Mouse (Mus musculus): ENCODE data around the gene Phf21a. TPM values are rescaled to one million over a fixed set of nuclear protein-coding genes. Genes with fewer than 3 reads are reported as not detected.

The Phf21a gene
- polyA plus RNA-seq, 1 experiment from 2014 or later = 30.6 TPM

- Histone ChIP-seq H3K4me2 (ENCODE audit: low read length) (no peak overlapping the region), H3K9me3 (ENCODE audit: control insufficient read depth, low read length) (no peaks in the 10 kb centered on the region), H3K4me3 (ENCODE audit: low read length) (no peak overlapping the region), H3K36me3 (ENCODE audit: control insufficient read depth, insufficient read depth, low read length) (peaks cover 51% of the 10 kb centered on the region), H3K9ac (ENCODE audit: low read depth, low read length) (no peak overlapping the region), H3K4me1 (ENCODE audit: control insufficient read depth, insufficient read depth, low read depth, low read length) (peaks cover 25% of the 10 kb centered on the region), H3K27me3 (replicated peaks; ENCODE audit: control insufficient read depth, insufficient read depth, low read length) (no peaks in the 10 kb centered on the region), H3K27ac (ENCODE audit: low read depth, low read length) (no peak overlapping the region)
- WGBS = 78% methylated on average over 22 of the region's 22 CpGs
- no peak for ATAC-seq
These were observed 292.5 kb downstream of the Phf21a start for GRCm38 (mm10) chr2:92385113-92386051.

GRCm38 (mm10) chr2:92386821-92387570, 294.1 kb downstream of the Phf21a start:
- no peaks in the 10 kb centered on the region for H3K27me3 ChIP-seq (replicated peaks; ENCODE audit: control insufficient read depth, insufficient read depth, low read length)
- no peak overlapping the region for H3K4me3 ChIP-seq (ENCODE audit: low read length)
- H3K27ac ChIP-seq (ENCODE audit: low read depth, low read length) = no peak overlapping the region
- H3K9ac ChIP-seq (ENCODE audit: low read depth, low read length) = 0 out of 2 replicates have a peak overlapping the region, but pooled peaks have one; percentile 4
- H3K9me3 ChIP-seq (ENCODE audit: control insufficient read depth, low read length) = no peaks in the 10 kb centered on the region
- H3K4me2 ChIP-seq (ENCODE audit: low read length) = no peak overlapping the region
- ATAC-seq = no peak
- peaks cover 41% of the 10 kb centered on the region for H3K36me3 ChIP-seq (ENCODE audit: control insufficient read depth, insufficient read depth, low read length)
- peaks cover 39% of the 10 kb centered on the region for H3K4me1 ChIP-seq (ENCODE audit: control insufficient read depth, insufficient read depth, low read depth, low read length)
- 90% methylated on average over 30 of the region's 30 CpGs for WGBS

DNA sequence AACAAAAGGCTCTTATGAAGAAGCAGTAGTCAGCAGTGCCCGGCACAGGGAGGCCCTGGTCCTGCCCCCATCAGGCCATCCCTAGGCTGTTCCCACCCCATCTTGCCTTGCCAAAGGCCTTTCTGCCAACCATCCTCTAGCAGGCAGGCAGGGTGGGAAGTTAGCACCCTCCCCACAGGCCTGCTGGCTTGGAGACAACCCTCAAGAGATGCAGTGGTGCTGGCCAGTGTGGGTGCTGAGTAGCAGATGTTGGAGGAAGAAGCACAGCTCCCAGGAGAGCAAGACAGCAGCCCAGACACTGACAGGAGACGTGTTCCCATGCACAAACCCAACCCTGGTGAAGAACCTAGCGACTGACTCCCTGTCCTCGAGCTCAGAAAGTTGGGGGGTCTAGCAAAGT, 294.7 kb downstream of the Phf21a start:
- no peaks in the 10 kb centered on the region for H3K27me3 ChIP-seq (replicated peaks; ENCODE audit: control insufficient read depth, insufficient read depth, low read length)
- peaks cover 45% of the 10 kb centered on the region for H3K4me1 ChIP-seq (ENCODE audit: control insufficient read depth, insufficient read depth, low read depth, low read length)
- H3K9me3 ChIP-seq (ENCODE audit: control insufficient read depth, low read length) = no peaks in the 10 kb centered on the region
- peak overlapping the region; percentile 81 for H3K4me3 ChIP-seq (ENCODE audit: low read length)
- H3K36me3 ChIP-seq (ENCODE audit: control insufficient read depth, insufficient read depth, low read length) = peaks cover 35% of the 10 kb centered on the region
- peak overlapping the region; percentile 4; the same call in 1 of the 2 replicates for H3K9ac ChIP-seq (ENCODE audit: low read depth, low read length)
- H3K4me2 ChIP-seq (ENCODE audit: low read length) = peak overlapping the region; percentile 88
- ATAC-seq = no peak
- WGBS = 57% methylated on average over 4 of the region's 4 CpGs
- no peak overlapping the region for H3K27ac ChIP-seq (ENCODE audit: low read depth, low read length)

DNA sequence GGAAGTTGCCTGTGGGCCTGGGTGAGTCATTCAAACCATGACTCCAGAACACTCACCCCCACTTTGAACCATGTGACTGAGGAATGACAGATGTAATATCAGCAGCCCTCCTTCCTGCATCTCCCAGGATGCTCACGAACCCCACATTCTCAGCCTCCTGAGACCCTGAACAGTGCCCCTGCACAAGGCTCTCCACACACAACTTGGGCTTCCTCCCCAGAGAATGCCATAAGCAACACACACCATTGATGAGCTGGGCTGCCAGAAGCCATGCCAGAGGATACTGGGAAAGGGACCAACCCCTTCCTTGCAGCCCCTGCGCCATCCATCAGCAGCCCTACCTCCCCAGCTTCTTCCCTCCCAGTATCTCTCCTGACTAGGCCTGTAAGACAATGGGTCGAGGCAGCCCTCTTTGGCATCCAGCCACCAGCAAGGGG, 295.2 kb downstream of the Phf21a start:
- Histone ChIP-seq H3K4me1 (ENCODE audit: control insufficient read depth, insufficient read depth, low read depth, low read length) (peaks cover 50% of the 10 kb centered on the region), H3K4me3 (ENCODE audit: low read length) (peak overlapping the region; percentile 81), H3K36me3 (ENCODE audit: control insufficient read depth, insufficient read depth, low read length) (peaks cover 35% of the 10 kb centered on the region), H3K27ac (ENCODE audit: low read depth, low read length) (peak overlapping the region; percentile 90), H3K9ac (ENCODE audit: low read depth, low read length) (peak overlapping the region; percentile 88), H3K4me2 (ENCODE audit: low read length) (peak overlapping the region; percentile 88), H3K27me3 (replicated peaks; ENCODE audit: control insufficient read depth, insufficient read depth, low read length) (no peaks in the 10 kb centered on the region), H3K9me3 (ENCODE audit: control insufficient read depth, low read length) (no peaks in the 10 kb centered on the region)
- ATAC-seq = no peak
- 17% methylated on average over 3 of the region's 3 CpGs for WGBS

DNA sequence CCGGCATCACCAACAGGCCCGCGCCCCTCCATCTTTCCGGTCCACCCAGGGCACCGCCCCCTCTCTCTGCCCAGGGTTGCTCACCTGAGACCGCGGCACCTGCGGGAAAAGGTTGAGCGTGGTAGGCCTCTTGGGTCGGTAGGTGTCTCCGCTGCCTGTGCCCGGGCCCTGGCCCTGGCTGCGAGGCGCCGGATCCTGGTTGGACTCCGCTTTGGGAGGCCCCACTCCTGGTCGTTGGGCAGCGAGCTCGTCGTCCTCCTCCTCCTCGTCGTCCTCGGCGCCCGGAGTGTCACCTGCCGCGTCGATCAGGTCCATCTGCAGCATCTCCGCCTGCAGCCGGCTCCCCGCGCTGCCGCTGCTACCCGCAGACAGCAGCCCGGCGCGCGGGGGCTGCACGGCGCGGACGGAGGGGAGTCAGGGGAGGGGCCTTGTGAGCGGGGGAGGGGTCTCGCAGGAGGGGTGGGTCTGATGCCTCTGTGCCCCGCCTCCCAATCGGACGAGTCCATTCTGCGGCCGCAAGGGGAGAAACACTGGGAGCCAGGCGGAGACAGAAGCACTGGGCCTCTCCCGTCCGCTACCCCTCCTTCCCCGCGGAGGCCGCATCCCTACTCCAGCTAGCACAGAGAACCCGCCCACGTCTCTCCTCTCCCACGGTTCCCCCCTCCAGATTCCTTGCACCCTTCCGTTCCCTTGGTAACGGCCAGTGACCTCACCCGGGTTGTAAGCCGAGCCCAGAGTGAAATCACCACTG, 296.1 kb downstream of the Phf21a start:
- WGBS = under 1% methylated on average over 49 of the region's 62 CpGs
- Histone ChIP-seq H3K36me3 (ENCODE audit: control insufficient read depth, insufficient read depth, low read length) (peaks cover 30% of the 10 kb centered on the region), H3K27me3 (replicated peaks; ENCODE audit: control insufficient read depth, insufficient read depth, low read length) (no peaks in the 10 kb centered on the region), H3K4me2 (ENCODE audit: low read length) (peak overlapping the region; percentile 88), H3K4me1 (ENCODE audit: control insufficient read depth, insufficient read depth, low read depth, low read length) (peaks cover 54% of the 10 kb centered on the region), H3K9ac (ENCODE audit: low read depth, low read length) (peak overlapping the region; percentile 88), H3K27ac (ENCODE audit: low read depth, low read length) (peak overlapping the region; percentile 90), H3K9me3 (ENCODE audit: control insufficient read depth, low read length) (no peaks in the 10 kb centered on the region), H3K4me3 (ENCODE audit: low read length) (peak overlapping the region; percentile 81)
- ATAC-seq = peak; percentile 89

- H3K27me3 ChIP-seq (replicated peaks; ENCODE audit: control insufficient read depth, insufficient read depth, low read length) = no peaks in the 10 kb centered on the region
- WGBS = 3% methylated on average over 10 of the region's 10 CpGs
- no peaks in the 10 kb centered on the region for H3K9me3 ChIP-seq (ENCODE audit: control insufficient read depth, low read length)
- peak overlapping the region; percentile 88 for H3K4me2 ChIP-seq (ENCODE audit: low read length)
- peak overlapping the region; percentile 90 for H3K27ac ChIP-seq (ENCODE audit: low read depth, low read length)
- ATAC-seq = no peak
- peaks cover 54% of the 10 kb centered on the region for H3K4me1 ChIP-seq (ENCODE audit: control insufficient read depth, insufficient read depth, low read depth, low read length)
- H3K9ac ChIP-seq (ENCODE audit: low read depth, low read length) = peak overlapping the region; percentile 88; the same call in 1 of the 2 replicates
- peaks cover 26% of the 10 kb centered on the region for H3K36me3 ChIP-seq (ENCODE audit: control insufficient read depth, insufficient read depth, low read length)
- H3K4me3 ChIP-seq (ENCODE audit: low read length) = peak overlapping the region; percentile 81
These were observed 296.7 kb downstream of the Phf21a start for GRCm38 (mm10) chr2:92389645-92390044.

- WGBS = 64% methylated on average over 6 of the region's 6 CpGs
- no peak overlapping the region for H3K9ac ChIP-seq (ENCODE audit: low read depth, low read length)
- no peak overlapping the region for H3K4me3 ChIP-seq (ENCODE audit: low read length)
- no peaks in the 10 kb centered on the region for H3K9me3 ChIP-seq (ENCODE audit: control insufficient read depth, low read length)
- no peak for ATAC-seq
- H3K27me3 ChIP-seq (replicated peaks; ENCODE audit: control insufficient read depth, insufficient read depth, low read length) = no peaks in the 10 kb centered on the region
- H3K4me1 ChIP-seq (ENCODE audit: control insufficient read depth, insufficient read depth, low read depth, low read length) = peaks cover 54% of the 10 kb centered on the region
- H3K36me3 ChIP-seq (ENCODE audit: control insufficient read depth, insufficient read depth, low read length) = peaks cover 22% of the 10 kb centered on the region
- H3K4me2 ChIP-seq (ENCODE audit: low read length) = no peak overlapping the region
- peak overlapping the region; percentile 31 for H3K27ac ChIP-seq (ENCODE audit: low read depth, low read length)
These were observed 297.5 kb downstream of the Phf21a start for GRCm38 (mm10) chr2:92390206-92390930.

DNA sequence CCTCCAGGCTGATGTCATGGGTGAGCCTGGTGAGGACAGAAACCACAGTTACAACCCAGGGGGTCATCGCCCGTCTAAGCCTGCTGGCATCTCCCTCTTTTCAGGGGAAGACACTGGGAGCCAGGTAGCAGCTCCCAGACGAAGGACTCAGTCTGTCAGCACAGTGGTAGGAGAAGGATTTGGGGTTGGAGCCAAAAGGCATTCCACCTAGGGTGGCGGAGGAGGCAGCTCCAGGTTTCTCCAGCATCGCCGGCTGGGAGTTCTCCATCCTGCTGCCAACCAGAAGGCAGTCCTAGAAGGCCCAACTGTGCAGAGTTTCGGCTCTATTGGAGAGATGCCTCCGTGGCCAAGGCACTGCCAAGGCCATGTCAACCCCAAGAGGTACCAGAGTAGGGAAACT, 298.2 kb downstream of the Phf21a start:
- WGBS = 80% methylated on average over 8 of the region's 8 CpGs
- ATAC-seq = no peak
- Histone ChIP-seq H3K4me3 (ENCODE audit: low read length) (no peak overlapping the region), H3K4me1 (ENCODE audit: control insufficient read depth, insufficient read depth, low read depth, low read length) (peaks cover 54% of the 10 kb centered on the region), H3K36me3 (ENCODE audit: control insufficient read depth, insufficient read depth, low read length) (peaks cover 14% of the 10 kb centered on the region), H3K27me3 (replicated peaks; ENCODE audit: control insufficient read depth, insufficient read depth, low read length) (no peaks in the 10 kb centered on the region), H3K9ac (ENCODE audit: low read depth, low read length) (no peak overlapping the region), H3K27ac (ENCODE audit: low read depth, low read length) (no peak overlapping the region), H3K4me2 (ENCODE audit: low read length) (no peak overlapping the region), H3K9me3 (ENCODE audit: control insufficient read depth, low read length) (no peaks in the 10 kb centered on the region)
